Mouse (Mus musculus): ENCODE data around the gene Gm5269. TPM values are rescaled to one million over a fixed set of nuclear protein-coding genes. Genes with fewer than 3 reads are reported as not detected.

The Gm5269 gene
- polyA plus RNA-seq, 1 experiment from 2014 or later: not detected

- ATAC-seq (replicated peaks; ENCODE audit: insufficient number of reproducible peaks, low FRiP score, low TSS enrichment): no peak
- Histone ChIP-seq H3K27ac (ENCODE audit: low read depth, low read length) (no peak overlapping the region), H3K4me2 (no peak overlapping the region), H3K4me3 (ENCODE audit: low read depth, low read length) (no peak overlapping the region), H3K36me3 (ENCODE audit: control insufficient read depth, insufficient read depth, low read length) (no peaks in the 10 kb centered on the region), H3K9me3 (replicated peaks; ENCODE audit: control insufficient read depth, low read length) (no peaks in the 10 kb centered on the region), H3K9ac (ENCODE audit: low read depth, low read length) (no peak overlapping the region), H3K27me3 (ENCODE audit: control insufficient read depth, insufficient read depth, low read length) (no peaks in the 10 kb centered on the region), H3K4me1 (ENCODE audit: control insufficient read depth, insufficient read depth, low read length) (no peaks in the 10 kb centered on the region)
- WGBS (ENCODE audit: insufficient replicate concordance): 84% methylated on average over 6 of the region's 6 CpGs
Measured at GRCm38 (mm10) chr1:45894168-45894912, 4.3 kb upstream of the Gm5269 start.

DNA sequence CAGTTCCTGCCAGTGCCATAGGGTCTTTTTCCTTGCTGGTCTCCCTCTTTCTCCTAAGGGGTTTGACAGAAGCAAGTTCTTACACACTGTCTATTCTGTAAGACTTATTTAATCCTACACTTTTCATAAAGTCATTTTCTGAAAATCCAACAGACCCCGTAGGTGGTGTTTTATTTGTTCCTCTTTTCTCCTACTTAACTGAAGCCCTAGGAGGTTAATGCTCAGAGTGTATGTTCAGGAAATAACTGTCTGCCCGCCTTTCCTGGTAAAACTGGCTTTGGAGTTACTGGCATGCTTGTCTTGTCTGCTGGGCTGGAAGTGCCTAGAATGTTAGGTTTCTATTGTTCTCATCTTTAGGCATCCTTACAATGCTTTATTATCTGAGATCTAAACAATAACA is 1.9 kb upstream of the Gm5269 start:
- no peak overlapping the region for H3K4me2 ChIP-seq
- no peaks in the 10 kb centered on the region for H3K9me3 ChIP-seq (replicated peaks; ENCODE audit: control insufficient read depth, low read length)
- 51% methylated on average over 2 of the region's 2 CpGs for WGBS (ENCODE audit: insufficient replicate concordance)
- H3K27me3 ChIP-seq (ENCODE audit: control insufficient read depth, insufficient read depth, low read length): no peaks in the 10 kb centered on the region
- no peak overlapping the region for H3K4me3 ChIP-seq (ENCODE audit: low read depth, low read length)
- H3K4me1 ChIP-seq (ENCODE audit: control insufficient read depth, insufficient read depth, low read length): no peaks in the 10 kb centered on the region
- H3K27ac ChIP-seq (ENCODE audit: low read depth, low read length): no peak overlapping the region
- H3K9ac ChIP-seq (ENCODE audit: low read depth, low read length): no peak overlapping the region
- no peaks in the 10 kb centered on the region for H3K36me3 ChIP-seq (ENCODE audit: control insufficient read depth, insufficient read depth, low read length)
- ATAC-seq (replicated peaks; ENCODE audit: insufficient number of reproducible peaks, low FRiP score, low TSS enrichment): no peak

DNA sequence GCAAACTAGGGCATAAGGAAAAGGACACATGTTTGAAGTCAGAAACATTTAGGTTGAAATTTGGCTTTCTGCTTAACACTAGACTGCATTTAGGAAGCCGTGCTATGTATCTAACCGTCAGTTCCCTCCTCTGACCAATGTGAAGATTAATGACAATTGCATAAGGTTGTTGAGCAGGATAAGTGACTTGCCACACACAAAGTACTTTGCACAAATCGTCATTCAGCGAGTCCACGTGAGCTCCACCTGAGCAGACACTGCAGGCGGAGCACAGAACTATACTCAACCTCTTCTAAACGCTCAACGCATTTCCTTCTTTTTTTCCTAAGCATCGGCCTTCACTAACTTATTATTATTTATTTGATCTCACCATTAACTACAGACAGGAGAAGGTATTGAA is 3.3 kb downstream of the Gm5269 start:
- no peaks in the 10 kb centered on the region for H3K4me1 ChIP-seq (ENCODE audit: control insufficient read depth, insufficient read depth, low read length)
- H3K9me3 ChIP-seq (replicated peaks; ENCODE audit: control insufficient read depth, low read length): no peaks in the 10 kb centered on the region
- no peak overlapping the region for H3K27ac ChIP-seq (ENCODE audit: low read depth, low read length)
- WGBS (ENCODE audit: insufficient replicate concordance): 85% methylated on average over 9 of the region's 9 CpGs
- no peaks in the 10 kb centered on the region for H3K36me3 ChIP-seq (ENCODE audit: control insufficient read depth, insufficient read depth, low read length)
- H3K4me3 ChIP-seq (ENCODE audit: low read depth, low read length): no peak overlapping the region
- no peak overlapping the region for H3K9ac ChIP-seq (ENCODE audit: low read depth, low read length)
- H3K27me3 ChIP-seq (ENCODE audit: control insufficient read depth, insufficient read depth, low read length): no peaks in the 10 kb centered on the region
- ATAC-seq (replicated peaks; ENCODE audit: insufficient number of reproducible peaks, low FRiP score, low TSS enrichment): no peak
- H3K4me2 ChIP-seq: no peak overlapping the region

GRCm38 (mm10) chr1:45883378-45883777 is 6.7 kb downstream of the Gm5269 start:
- no peaks in the 10 kb centered on the region for H3K27me3 ChIP-seq (ENCODE audit: control insufficient read depth, insufficient read depth, low read length)
- H3K9me3 ChIP-seq (replicated peaks; ENCODE audit: control insufficient read depth, low read length): no peaks in the 10 kb centered on the region
- no peak overlapping the region for H3K9ac ChIP-seq (ENCODE audit: low read depth, low read length)
- no peak overlapping the region for H3K4me3 ChIP-seq (ENCODE audit: low read depth, low read length)
- no peak overlapping the region for H3K4me2 ChIP-seq
- H3K4me1 ChIP-seq (ENCODE audit: control insufficient read depth, insufficient read depth, low read length): no peaks in the 10 kb centered on the region
- no peaks in the 10 kb centered on the region for H3K36me3 ChIP-seq (ENCODE audit: control insufficient read depth, insufficient read depth, low read length)
- no peak overlapping the region for H3K27ac ChIP-seq (ENCODE audit: low read depth, low read length)
- no peak for ATAC-seq (replicated peaks; ENCODE audit: insufficient number of reproducible peaks, low FRiP score, low TSS enrichment)

GRCm38 (mm10) chr1:45882076-45882475 is 8.0 kb downstream of the Gm5269 start:
- Histone ChIP-seq H3K4me2 (no peak overlapping the region), H3K36me3 (ENCODE audit: control insufficient read depth, insufficient read depth, low read length) (no peaks in the 10 kb centered on the region), H3K4me1 (ENCODE audit: control insufficient read depth, insufficient read depth, low read length) (no peaks in the 10 kb centered on the region), H3K9me3 (replicated peaks; ENCODE audit: control insufficient read depth, low read length) (no peaks in the 10 kb centered on the region), H3K9ac (ENCODE audit: low read depth, low read length) (no peak overlapping the region), H3K4me3 (ENCODE audit: low read depth, low read length) (no peak overlapping the region), H3K27me3 (ENCODE audit: control insufficient read depth, insufficient read depth, low read length) (no peaks in the 10 kb centered on the region), H3K27ac (ENCODE audit: low read depth, low read length) (no peak overlapping the region)
- 61% methylated on average over 6 of the region's 6 CpGs for WGBS (ENCODE audit: insufficient replicate concordance)
- no peak for ATAC-seq (replicated peaks; ENCODE audit: insufficient number of reproducible peaks, low FRiP score, low TSS enrichment)

GRCm38 (mm10) chr1:45881228-45881832 is 8.7 kb downstream of the Gm5269 start:
- no peaks in the 10 kb centered on the region for H3K27me3 ChIP-seq (ENCODE audit: control insufficient read depth, insufficient read depth, low read length)
- 67% methylated on average over 3 of the region's 3 CpGs for WGBS (ENCODE audit: insufficient replicate concordance)

GRCm38 (mm10) chr1:45877463-45877862 is 12.6 kb downstream of the Gm5269 start:
- Histone ChIP-seq H3K36me3 (ENCODE audit: control insufficient read depth, insufficient read depth, low read length) (no peaks in the 10 kb centered on the region), H3K4me1 (ENCODE audit: control insufficient read depth, insufficient read depth, low read length) (no peaks in the 10 kb centered on the region), H3K9me3 (replicated peaks; ENCODE audit: control insufficient read depth, low read length) (no peaks in the 10 kb centered on the region), H3K4me3 (ENCODE audit: low read depth, low read length) (no peak overlapping the region), H3K4me2 (no peak overlapping the region), H3K9ac (ENCODE audit: low read depth, low read length) (no peak overlapping the region), H3K27ac (ENCODE audit: low read depth, low read length) (no peak overlapping the region), H3K27me3 (ENCODE audit: control insufficient read depth, insufficient read depth, low read length) (no peaks in the 10 kb centered on the region)
- WGBS (ENCODE audit: insufficient replicate concordance): 75% methylated on average over 3 of the region's 3 CpGs
- ATAC-seq (replicated peaks; ENCODE audit: insufficient number of reproducible peaks, low FRiP score, low TSS enrichment): no peak

More at GRCm38 (mm10) chr1:45881228-45881832, 8.7 kb downstream of the Gm5269 start:
- Histone ChIP-seq H3K9me3 (replicated peaks; ENCODE audit: control insufficient read depth, low read length) (no peaks in the 10 kb centered on the region), H3K4me3 (ENCODE audit: low read depth, low read length) (no peak overlapping the region), H3K36me3 (ENCODE audit: control insufficient read depth, insufficient read depth, low read length) (no peaks in the 10 kb centered on the region), H3K4me1 (ENCODE audit: control insufficient read depth, insufficient read depth, low read length) (no peaks in the 10 kb centered on the region), H3K27ac (ENCODE audit: low read depth, low read length) (no peak overlapping the region), H3K4me2 (no peak overlapping the region), H3K9ac (ENCODE audit: low read depth, low read length) (no peak overlapping the region)
- ATAC-seq (replicated peaks; ENCODE audit: insufficient number of reproducible peaks, low FRiP score, low TSS enrichment): no peak

- no peak for ATAC-seq (replicated peaks; ENCODE audit: insufficient number of reproducible peaks, low FRiP score, low TSS enrichment)
- no peaks in the 10 kb centered on the region for H3K27me3 ChIP-seq (ENCODE audit: control insufficient read depth, insufficient read depth, low read length)
- no peaks in the 10 kb centered on the region for H3K36me3 ChIP-seq (ENCODE audit: control insufficient read depth, insufficient read depth, low read length)
- no peak overlapping the region for H3K27ac ChIP-seq (ENCODE audit: low read depth, low read length)
- H3K4me1 ChIP-seq (ENCODE audit: control insufficient read depth, insufficient read depth, low read length): no peaks in the 10 kb centered on the region
- WGBS (ENCODE audit: insufficient replicate concordance): 83% methylated on average over 6 of the region's 6 CpGs
- no peaks in the 10 kb centered on the region for H3K9me3 ChIP-seq (replicated peaks; ENCODE audit: control insufficient read depth, low read length)
- H3K4me2 ChIP-seq: no peak overlapping the region
- no peak overlapping the region for H3K9ac ChIP-seq (ENCODE audit: low read depth, low read length)
- no peak overlapping the region for H3K4me3 ChIP-seq (ENCODE audit: low read depth, low read length)
Measured at GRCm38 (mm10) chr1:45876450-45877198, 13.4 kb downstream of the Gm5269 start.
